Mouse (Mus musculus): ENCODE data around the gene Pamr1.

Pamr1 gene

DNA sequence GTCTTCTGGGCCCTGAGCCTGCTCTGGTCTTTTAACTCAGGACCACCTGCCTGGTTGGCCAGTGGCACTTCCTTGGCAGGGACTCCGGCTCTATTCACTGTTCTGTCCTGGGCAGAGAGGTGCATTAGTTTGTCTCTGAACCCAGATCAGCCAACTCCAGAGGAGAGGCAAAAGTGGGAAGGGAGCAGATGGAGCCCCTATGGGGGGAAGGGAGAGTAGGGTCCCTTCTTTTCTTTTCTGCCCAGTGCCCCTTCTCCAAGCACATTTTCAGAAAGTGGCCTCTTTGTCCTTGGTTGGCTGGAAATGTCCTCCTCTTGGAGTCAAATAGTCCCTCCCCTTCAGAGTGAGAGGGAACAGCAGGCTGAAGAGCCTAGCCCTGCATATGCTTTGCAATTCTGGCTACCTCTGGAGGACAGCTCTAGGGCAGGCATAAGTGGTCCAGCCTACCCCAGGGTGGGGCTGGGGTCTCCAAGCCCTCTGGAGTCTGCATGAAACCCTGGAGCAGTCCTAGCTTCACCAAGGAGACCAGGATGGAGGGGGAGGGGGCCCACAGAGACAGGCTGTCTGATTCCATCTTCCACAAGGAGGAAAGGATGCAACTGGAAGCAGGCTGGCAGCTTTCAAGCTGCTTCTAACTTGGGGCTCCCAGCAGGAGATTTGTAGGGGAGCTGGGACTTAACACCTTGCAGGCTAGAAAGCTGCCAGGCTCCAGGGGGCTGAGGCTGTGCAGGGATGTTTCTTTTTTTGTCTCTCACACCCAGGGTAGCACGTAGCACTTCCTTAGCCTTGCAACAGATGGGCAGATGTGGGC is 49.3 kb downstream of the Pamr1 start:
- DNase-seq (ENCODE audit: low read depth, low spot score): no peak

GRCm38 (mm10) chr2:102600516-102600915 is 50.7 kb downstream of the Pamr1 start:
- no peak for DNase-seq (ENCODE audit: low read depth, low spot score)

- no peak for DNase-seq (ENCODE audit: low read depth, low spot score)
These were observed 60.7 kb downstream of the Pamr1 start for GRCm38 (mm10) chr2:102610485-102610884.

GRCm38 (mm10) chr2:102616637-102617036 is 66.8 kb downstream of the Pamr1 start:
- no peak for DNase-seq (ENCODE audit: low read depth, low spot score)

DNA sequence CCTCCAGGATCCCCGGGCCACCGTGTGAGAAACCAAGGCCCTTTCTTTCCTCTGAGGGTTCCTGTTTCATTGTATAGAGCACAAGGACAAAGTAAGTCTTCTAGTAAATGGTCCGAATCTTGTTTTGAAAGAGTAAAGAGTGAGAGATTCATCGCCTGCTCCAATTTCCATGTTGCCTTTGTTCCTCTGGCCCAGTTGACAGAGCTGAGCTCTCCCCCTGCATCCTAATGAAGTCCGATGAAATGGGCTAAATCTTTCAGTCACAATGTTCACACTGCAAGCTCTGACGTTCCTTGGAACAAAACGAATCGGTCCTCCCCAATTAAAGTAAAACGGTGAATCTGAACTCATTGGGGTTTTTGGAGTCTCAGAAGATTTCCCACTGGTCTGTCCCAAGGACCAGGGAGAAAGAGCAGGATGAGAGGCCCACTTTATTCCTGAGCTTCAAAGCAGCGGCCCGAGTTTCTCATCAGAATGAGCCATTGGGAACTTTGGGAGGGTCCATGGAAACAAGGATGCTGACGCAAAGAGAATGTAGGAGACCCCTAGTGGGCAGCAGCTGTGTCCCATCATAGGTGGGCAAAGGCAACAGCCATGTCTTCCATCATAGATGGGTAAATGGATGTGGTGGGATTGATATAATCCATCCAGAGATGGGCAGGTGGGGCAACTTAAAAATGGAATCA is 71.1 kb downstream of the Pamr1 start:
- DNase-seq (ENCODE audit: low read depth, low spot score): no peak

DNA sequence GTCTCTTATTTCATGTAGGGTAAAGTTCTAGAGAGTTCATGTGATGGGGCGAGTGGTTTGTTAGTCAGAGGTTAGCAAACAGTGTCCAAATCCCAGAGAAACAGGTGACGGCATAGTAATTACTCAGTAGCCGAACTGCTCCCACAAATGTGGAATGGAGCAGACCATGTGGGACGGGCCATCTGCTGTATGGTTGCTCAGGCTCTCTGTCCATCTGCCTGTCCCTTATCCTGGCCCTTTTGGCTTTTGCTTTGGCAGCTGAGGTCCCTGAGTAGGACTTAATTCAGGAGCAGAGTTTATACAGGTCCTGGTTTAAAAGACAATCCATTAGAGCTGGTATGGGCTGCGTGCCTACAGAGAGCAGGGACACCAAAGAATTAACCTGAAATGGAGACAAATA is 72.4 kb downstream of the Pamr1 start:
- no peak for DNase-seq (ENCODE audit: low read depth, low spot score)

DNA sequence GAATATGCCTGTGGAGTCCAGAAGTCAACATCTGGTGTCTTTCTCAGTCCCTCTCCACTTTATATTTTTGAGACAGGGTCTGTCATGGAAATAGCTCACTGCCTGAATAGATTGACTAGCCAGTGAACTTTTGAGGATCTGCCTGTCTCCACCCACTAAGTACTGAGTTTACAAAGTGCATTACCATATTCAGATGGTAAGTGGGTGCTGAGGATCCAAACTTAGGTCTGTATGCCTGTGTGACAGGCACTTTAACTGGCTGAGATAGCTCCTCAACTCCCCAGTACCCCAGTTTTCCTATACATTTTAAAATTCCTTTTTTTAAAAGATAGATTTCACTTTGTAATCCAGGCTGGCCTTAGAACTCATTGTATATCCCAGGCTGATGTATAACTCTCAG is 73.1 kb downstream of the Pamr1 start:
- no peak for DNase-seq (ENCODE audit: low read depth, low spot score)

- DNase-seq (ENCODE audit: low read depth, low spot score): no peak
These were observed 74.7 kb downstream of the Pamr1 start for GRCm38 (mm10) chr2:102624538-102624937.

DNA sequence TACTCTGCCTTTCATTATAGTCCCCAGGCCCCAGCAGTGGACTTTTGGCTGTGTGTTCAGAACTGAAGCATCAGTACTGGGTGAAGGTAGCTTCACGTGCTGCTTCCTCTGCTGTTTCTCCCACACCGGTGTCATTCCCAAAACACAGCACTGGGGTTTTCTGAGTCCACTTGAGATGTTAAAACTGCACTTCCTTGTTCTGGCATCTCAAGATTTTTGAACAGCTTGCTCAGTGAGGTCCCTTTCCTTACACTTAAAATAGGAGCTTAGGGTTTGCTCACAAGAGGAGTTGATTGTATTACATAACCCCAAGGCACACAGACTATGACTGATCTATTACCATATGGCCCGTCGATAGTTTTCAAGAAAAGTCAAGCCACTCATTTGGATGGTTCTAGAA is 82.5 kb downstream of the Pamr1 start:
- no peak for DNase-seq (ENCODE audit: low read depth, low spot score)

DNA sequence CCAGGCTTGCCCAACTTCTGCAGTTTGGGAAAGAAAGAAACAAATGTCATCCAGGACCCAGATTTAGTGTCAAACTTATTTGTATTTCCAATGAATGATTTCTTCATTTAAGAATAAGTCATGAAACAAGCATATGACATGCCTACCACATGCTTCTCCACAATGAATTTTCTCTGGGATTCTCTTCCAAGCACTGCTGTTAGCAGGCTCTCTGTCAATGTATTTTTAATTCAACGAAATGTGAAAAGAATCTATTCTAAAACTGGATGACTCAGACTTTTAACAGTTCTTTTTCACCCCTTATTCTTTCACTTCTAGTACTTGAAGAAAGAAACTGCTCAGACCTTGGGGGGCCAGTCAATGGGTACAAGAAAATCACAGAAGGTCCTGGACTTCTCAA is 84.2 kb downstream of the Pamr1 start:
- no peak for DNase-seq (ENCODE audit: low read depth, low spot score)

- DNase-seq (ENCODE audit: low read depth, low spot score): no peak
These were observed 85.8 kb downstream of the Pamr1 start for GRCm38 (mm10) chr2:102635523-102636060.

- no peak for DNase-seq (ENCODE audit: low read depth, low spot score)
These were observed 86.3 kb downstream of the Pamr1 start for GRCm38 (mm10) chr2:102636116-102636600.

DNA sequence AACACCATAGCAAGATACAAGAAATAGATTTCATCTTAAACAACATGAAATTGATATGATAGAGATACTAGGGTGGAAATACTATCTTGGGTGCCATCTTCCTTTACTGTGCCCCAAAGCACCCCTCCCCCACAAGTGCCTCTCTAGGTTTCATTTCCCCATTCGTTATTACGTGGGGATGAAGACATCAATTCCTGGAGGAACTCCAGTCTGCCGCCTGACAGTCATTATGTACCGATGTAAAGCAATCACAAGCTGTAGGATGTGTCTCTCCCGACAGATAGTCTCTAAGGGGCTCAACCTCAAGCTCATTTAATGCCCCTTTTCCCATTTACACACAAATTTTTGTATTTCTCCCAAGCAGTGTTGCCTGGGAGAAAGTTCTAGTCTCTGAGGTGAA is 88.3 kb downstream of the Pamr1 start:
- no peak for DNase-seq (ENCODE audit: low read depth, low spot score)

DNA sequence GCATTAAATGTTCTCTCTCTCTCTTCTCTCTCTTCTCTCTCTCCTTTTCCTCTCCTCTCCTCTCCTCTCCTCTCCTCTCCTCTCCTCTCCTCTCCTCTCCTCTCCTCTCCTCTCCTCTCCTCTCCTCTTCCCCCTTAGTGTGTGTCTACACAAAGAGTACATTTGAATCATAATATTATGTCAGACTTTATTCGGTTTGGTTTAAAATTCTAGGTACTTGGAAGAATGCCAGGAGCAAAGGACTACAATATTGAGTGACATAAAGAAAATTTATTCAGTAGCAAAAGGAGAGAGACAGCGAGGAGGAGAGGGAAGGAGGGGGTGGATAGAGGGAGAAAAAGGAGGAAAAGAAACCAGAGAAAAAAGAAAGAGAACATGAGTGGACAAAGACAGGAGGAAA is 88.9 kb downstream of the Pamr1 start:
- DNase-seq (ENCODE audit: low read depth, low spot score): no peak

- no peak for DNase-seq (ENCODE audit: low read depth, low spot score)
These were observed 99.2 kb downstream of the Pamr1 start for GRCm38 (mm10) chr2:102648845-102649500.

- DNase-seq (ENCODE audit: low read depth, low spot score): no peak
These were observed 100.5 kb downstream of the Pamr1 start for GRCm38 (mm10) chr2:102650322-102650721.

DNA sequence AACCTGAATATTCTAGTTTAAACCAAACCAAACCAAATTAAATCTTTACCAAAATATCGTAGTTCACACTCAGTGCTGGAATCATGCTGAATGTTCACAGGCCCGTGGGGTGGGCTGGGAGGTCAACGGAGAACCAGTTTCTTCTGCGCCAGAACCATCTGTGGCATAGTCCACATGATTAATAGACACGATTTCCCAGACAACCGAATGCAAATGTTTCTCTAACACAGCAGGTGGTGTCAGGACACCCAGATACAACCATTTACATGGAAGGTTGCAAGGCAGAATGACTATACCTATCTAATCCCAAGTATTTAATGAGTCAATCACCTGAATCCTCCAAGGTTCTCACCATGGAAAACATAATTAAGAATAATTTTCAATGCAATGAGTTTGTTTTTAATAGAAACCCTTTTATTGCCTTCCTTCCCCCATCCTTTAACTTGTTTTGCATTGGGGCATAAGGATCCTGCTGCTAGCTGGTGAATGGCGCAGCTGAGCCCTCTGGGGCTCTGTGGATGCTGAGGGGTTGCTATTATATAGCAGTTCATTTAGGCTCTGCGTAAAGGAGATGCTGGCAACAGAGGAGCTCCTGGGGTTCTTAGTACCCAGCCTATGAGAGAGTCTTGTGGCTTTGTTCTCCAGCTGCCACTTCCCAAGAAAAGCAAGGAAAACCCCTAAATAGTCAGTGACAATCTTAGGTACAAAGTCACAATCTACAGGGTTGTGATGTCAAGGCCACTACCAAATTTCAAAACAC is 106.3 kb downstream of the Pamr1 start:
- DNase-seq (ENCODE audit: low read depth, low spot score): no peak

DNA sequence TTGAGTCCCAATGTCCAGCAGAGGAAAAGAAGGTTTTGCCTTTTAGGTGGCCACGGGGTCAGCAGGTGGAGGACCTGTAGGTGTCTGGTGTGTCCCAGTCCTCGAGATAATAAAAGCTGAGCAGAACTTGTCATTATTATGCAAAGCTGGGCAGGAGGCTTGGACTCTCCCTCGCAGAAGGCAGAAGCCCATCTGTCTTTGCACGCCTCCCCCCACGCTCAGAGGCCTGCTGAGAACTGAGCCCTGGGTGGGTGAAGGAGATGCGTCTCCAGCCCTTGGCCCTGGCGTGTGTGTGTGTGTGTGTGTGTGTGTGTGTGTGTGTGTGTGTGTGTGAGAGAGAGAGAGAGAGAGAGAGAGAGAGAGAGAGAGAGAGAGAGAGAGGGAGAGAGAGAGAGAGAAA is 107.9 kb downstream of the Pamr1 start:
- no peak for DNase-seq (ENCODE audit: low read depth, low spot score)

GRCm38 (mm10) chr2:102658163-102658660 is 108.4 kb downstream of the Pamr1 start, which contains the start of gene Slc1a2:
TSS of gene Slc1a2 (plus strand) at chr2:102658659.
- no peak for DNase-seq (ENCODE audit: low read depth, low spot score)

DNA sequence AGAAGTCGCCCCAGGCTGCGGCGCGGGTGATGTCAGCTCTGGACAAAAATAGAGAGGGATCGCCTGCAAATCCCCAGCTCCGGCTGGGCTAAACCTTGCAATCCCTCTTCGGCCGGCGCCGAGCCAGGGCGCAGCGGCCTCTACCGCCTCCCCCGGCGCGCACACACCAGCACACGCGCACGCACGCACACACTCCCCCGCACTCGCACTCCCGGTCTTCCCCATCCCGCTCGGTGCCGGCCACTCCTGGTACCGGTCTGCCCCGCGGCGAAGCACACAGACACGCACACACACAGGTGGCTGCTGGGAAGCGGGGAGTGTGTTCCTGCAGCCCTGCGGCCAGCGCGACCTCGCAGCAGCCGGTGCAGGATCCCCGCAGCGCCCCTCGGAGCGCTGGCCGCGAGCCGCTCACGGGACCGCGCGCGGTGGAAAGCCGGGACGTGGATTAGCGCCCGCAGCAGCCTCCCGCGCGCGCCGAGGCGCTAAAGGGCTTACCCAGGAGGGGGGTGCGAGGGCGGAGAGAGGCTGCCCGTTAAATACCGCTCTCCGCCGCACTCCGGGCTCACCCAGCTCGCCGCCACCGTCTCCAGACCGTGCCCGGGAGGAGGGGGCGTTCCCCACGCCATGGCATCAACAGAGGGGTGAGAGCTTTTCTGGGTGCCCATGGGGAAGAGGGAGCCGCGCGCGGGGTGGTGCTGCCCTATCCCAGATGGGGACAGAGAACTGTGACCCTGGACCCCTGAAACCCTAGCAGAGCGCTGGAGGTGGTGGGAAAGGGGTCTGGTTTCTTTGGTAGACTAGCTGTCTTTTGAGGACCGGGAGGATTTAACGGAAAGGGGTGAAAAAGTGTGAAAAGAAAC is 109.1 kb downstream of the Pamr1 start:
- DNase-seq (ENCODE audit: low read depth, low spot score): no peak

All from WW6 (cell line).